Mouse (Mus musculus) MEL-GATA-1-ER (cell line): ENCODE measurements around the gene Tcf20.
A peak's percentile ranks its signal among the peaks of the same experiment; 100 is the strongest.
"Not testable (repeated sequence)": the region's sequence is repeated elsewhere in the genome, so short reads cannot be mapped to it uniquely, and the experiment has no call there.

ENCODE experiments used
- DNase-seq: peaks from one replicate; pipeline ENCODE4 v3.0.0-alpha.2; 2012; ENCODE audit warnings: low read depth; ENCODE audit errors: extremely low read depth

Gene Tcf20

GRCm38 (mm10) chr15:82902521-82902920 lies 85.2 kb downstream of the Tcf20 start:
- DNase-seq, result no peak

GRCm38 (mm10) chr15:82901306-82901705 lies 86.4 kb downstream of the Tcf20 start:
- DNase-seq, result no peak

DNA sequence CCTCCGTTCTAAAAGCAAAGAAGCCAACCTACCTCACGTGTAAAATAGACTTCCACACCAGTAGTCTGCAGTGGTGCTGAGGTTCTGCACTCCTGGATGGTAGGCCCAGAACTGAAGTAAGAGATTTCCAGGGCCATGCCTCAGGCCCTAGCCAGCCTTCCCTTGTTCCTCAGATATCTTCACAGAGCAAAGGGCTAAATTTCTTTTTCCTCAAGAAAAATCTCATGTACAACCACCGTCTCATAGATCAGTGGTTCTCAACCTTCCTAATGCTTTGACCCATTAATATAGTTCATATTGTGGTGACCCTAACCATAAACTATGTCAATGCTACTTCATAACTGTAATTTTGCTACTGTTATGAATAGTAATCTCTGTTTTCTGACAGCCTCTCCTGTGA lies 87.3 kb downstream of the Tcf20 start:
- DNase-seq, result no peak

GRCm38 (mm10) chr15:82899676-82900301 lies 87.9 kb downstream of the Tcf20 start:
- no peak for DNase-seq

- DNase-seq, result no peak
Observed at GRCm38 (mm10) chr15:82898740-82899675, 88.7 kb downstream of the Tcf20 start.

- DNase-seq, result no peak
Observed at GRCm38 (mm10) chr15:82898141-82898739, 89.4 kb downstream of the Tcf20 start.

- no peak for DNase-seq
Observed at GRCm38 (mm10) chr15:82896336-82896735, 91.3 kb downstream of the Tcf20 start.

DNA sequence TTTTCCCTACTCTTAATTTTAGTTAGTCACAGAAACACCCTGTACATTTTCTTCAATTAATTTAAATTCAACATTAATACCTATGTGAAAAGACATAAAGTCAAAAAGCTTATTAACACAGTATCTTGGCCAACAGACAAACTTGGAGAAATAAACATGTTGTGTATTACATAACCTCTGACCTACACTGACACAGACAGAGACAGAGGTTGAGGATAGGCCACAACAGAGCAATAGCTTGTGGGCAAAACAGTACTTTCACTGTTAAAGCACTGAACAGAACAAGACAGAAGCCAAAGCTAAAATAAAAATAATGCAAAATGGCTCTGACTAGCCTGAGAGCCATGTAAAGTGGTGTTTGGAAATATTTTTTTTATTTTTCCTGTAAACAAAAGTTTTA lies 97.2 kb downstream of the Tcf20 start:
- no peak for DNase-seq

- DNase-seq, result no peak
Observed at GRCm38 (mm10) chr15:82889426-82889825, 98.2 kb downstream of the Tcf20 start.

DNA sequence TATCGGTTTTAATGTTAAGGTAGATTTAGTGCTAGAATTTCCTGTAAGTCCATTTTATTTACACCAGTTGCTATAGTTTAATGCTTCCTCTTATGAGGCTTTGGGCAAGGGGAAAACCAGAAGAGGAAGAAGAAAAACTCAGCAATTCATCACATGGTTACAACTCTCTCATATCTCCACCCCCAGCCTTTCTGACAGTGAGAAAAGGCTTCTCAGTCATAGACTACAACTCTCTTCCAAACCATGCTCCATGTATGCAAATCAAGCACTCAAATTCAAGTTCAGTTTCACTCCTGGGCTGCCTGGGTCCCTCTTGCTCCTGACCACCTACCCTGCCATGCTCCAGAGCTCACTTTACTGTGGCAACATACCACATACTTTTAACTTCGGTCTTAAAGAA lies 99.2 kb downstream of the Tcf20 start:
- DNase-seq, result peak; percentile 87

- no peak for DNase-seq
Observed at GRCm38 (mm10) chr15:82877309-82877708, 110.4 kb downstream of the Tcf20 start.

DNA sequence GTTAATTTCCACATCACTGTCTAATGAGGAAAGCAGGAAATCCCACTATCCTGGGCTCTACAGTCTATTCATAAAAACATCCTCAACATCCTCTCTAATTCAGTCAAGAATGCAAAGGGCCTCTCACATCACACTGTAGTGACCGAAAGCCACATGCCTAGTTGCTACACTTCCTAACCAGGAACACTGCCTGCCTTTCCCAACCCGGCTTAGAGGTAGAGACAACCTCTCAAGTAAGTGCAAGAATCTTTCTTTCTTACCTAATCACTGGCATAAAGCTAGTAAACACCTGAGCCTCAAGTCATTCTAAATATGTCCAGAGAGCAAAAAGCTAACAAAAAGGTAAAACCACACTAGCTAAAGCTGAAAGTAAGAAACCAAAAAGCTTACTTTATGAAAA lies 110.8 kb downstream of the Tcf20 start:
- no peak for DNase-seq

DNA sequence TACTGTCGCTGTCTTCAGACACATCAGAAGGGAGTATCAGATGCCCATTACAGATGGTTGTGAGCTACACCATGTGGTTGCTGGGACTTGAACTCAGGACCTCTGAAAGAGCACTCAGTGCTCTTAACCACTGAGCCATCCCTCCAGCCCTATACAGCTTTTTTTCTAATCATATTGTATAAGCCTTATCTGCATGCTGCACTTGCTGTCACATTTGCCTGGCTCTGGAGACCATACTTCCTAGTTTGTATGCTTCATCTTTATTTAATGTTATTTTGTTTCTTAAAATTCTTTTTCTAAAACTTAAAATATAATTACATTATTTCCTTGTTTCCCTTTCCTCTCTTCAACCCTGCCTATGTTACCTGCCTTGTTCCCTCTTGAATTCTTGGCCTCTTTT lies 115.6 kb downstream of the Tcf20 start:
- peak; percentile 49 for DNase-seq

- not testable (repeated sequence) for DNase-seq
Observed at GRCm38 (mm10) chr15:82866286-82866685, 121.4 kb downstream of the Tcf20 start.

DNA sequence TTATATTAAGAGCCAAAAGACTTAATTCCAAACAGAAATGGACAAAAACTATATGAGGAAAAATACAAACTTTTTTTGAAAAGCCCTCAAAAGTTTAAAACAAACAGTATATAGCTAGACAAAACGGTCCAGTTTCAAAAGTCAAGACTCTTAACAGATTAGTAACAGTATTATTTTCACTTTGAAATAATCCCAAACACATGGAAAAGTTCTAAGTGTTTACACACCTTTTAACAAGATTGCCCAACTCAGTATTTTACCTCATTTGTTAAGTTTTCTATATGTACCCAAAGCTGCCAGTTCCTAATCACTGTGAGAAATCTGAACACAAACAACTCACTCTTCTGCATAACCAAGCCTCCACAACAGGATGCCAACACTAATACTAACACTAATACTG lies 124.0 kb downstream of the Tcf20 start:
- DNase-seq, result no peak

DNA sequence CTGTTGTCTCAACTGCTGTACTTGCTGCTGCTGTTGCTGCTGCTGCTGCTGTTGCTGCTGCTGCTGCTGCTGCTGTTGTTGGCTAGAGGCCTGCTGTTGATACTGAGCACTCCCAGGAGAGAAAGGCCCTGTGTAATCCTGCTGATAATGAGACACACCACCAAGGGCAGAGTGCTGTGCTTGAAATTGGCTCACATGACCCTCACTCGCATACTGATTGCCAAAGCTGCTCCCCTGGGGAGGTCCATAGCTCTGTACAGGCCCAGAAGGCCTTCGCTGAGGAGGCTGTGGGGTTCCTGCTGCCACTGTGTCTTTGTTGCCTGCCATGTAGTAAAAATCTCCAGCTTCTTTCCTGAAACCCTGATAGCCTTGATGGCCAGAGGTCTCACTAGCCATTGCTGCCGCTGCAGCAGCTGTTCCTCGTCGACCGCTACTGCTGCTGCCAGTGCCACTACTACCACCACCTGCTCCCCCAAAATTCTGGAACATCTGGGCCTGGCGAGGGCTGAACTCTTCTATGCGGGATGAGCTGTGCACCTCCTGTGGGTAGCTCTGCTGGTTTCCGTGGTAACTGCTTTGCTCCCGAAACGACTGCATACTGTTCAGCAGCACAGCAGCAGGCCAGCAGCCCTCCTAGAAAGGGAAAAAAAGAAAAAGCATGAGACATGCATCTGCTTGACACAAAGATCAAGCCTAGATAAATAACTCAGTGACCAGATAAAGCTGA lies 130.9 kb downstream of the Tcf20 start:
- no peak for DNase-seq

DNA sequence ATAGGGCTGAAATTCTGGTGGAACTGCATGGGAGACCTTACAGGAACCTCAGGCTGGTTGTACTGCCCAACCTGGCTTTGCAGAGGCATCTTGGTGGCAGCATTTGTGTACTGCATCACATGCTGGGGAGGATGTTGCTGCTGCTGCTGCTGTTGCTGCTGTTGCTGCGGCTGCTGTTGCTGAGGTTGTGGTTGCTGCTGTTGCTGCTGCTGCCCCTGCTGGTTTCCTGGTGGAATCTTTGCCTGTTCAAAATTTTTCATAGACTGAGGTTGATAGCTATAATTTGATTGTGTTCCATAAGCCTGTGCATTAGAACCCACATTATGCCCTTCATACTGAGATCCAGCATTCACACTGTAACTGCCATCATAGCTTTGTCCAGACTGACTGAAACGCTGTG lies 131.6 kb downstream of the Tcf20 start:
- no peak for DNase-seq

GRCm38 (mm10) chr15:82839146-82839545 lies 148.5 kb downstream of the Tcf20 start:
- no peak for DNase-seq

DNA sequence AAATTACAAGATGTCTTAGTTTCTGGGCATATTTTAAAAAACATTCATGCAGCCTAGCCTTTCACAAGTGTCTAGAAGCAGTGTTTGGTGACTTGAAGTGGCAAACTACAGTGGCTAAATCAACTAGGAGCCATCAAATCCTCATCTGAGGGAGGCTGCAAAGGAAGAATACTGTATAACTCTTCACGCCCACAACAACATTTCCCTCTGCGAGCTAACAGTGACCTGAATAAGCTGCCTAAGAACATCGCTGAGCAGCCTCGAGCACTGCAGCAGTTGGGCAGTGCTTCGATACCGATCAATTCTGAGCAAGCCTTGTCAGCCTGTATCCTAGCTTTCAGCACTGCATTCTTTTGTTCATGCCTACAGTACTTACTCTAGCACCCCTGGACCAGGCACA lies 157.8 kb downstream of the Tcf20 start:
- DNase-seq, result no peak

- no peak for DNase-seq
Observed at GRCm38 (mm10) chr15:82825866-82826265, 161.8 kb downstream of the Tcf20 start.

DNA sequence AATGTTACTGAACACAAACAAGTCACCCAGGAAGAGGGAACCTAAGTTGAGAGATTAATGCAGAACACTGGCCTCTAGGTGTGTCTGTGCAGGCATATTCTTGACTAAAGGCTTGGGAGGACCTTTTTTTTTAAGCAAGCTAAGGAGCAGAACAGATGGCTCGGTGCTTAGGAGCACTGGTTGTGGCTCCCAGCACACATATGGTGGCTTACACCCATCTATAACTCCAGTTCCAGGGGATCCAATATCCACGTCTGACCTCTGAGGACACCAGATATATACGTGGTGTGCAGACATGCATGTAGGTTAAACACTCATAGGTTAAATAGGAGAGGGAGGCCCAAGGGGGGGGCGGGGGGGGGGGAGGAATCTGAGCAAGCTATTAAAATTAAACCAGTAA lies 165.3 kb downstream of the Tcf20 start:
- no peak for DNase-seq

- DNase-seq, result no peak
Observed at GRCm38 (mm10) chr15:82821657-82822056, 166.0 kb downstream of the Tcf20 start.
